In genomic region chr14:101942971-101943370, GRCm38 (mm10) we compare ENCODE assay signal across 9 mouse cellular contexts.
DNase-seq lines count a peak whose midpoint lies in the region; ATAC-seq lines count a peak whose summit lies in the region.
"Had no signal": no experiment of that assay in that cellular context is flagged by ENCODE, and none has a peak within 500 bp of the region (broad histone marks: within the 10 kb centered on the region; RNA-seq: fewer than 3 reads in every experiment).

No protein-coding gene starts in this region.

- peak; percentile 54 for ATAC-seq in CD4-positive, CD25-positive, alpha-beta regulatory T cell, adult 4 months
- ATAC-seq in granulocyte monocyte progenitor cell, adult 5-6 weeks (replicated peaks; ENCODE audit: poor library complexity, severe bottlenecking) = peak; percentile 68
- ATAC-seq in intestine, embryonic 16.5 days = peak; percentile 54
- ATAC-seq in lung, embryonic 16.5 days (ENCODE audit: low read depth) = peak; percentile 26

- H3K4me1 ChIP-seq in intestine, embryonic 16.5 days (ENCODE audit: control insufficient read depth, insufficient read depth, low read length) = no peaks in the 10 kb centered on the region
- H3K4me1 ChIP-seq in lung, embryonic 16.5 days (replicated peaks; ENCODE audit: control insufficient read depth, insufficient read depth, low read length) = no peaks in the 10 kb centered on the region

- 12% methylated on average over 4 of the region's 4 CpGs for WGBS in intestine, embryonic 16.5 days
- WGBS in lung, embryonic 16.5 days = 6% methylated on average over 4 of the region's 4 CpGs

- no peak overlapping the region for H3K27ac ChIP-seq in intestine, embryonic 16.5 days (ENCODE audit: low read length)
- H3K27ac ChIP-seq in lung, embryonic 16.5 days (ENCODE audit: low read length) = no peak overlapping the region
- H3K27ac ChIP-seq: macrophage had no signal

- no peaks in the 10 kb centered on the region for H3K27me3 ChIP-seq in intestine, embryonic 16.5 days (replicated peaks; ENCODE audit: control insufficient read depth, insufficient read depth, low read length)
- peaks cover 2% of the 10 kb centered on the region; the same call in 1 of the 2 replicates for H3K27me3 ChIP-seq in lung, embryonic 16.5 days (ENCODE audit: control insufficient read depth, insufficient read depth, low read depth, low read length)

- no peaks in the 10 kb centered on the region for H3K9me3 ChIP-seq in intestine, embryonic 16.5 days (ENCODE audit: control insufficient read depth, low read length)
- H3K9me3 ChIP-seq in lung, embryonic 16.5 days (ENCODE audit: control insufficient read depth, low read length) = no peaks in the 10 kb centered on the region

- H3K4me2 ChIP-seq in intestine, embryonic 16.5 days (ENCODE audit: low read depth, low read length) = peak overlapping the region; percentile 43
- no peak overlapping the region; the same call in 1 of the 2 replicates for H3K4me2 ChIP-seq in lung, embryonic 16.5 days (ENCODE audit: low read depth, low read length)

- H3K36me3 ChIP-seq in intestine, embryonic 16.5 days (ENCODE audit: control insufficient read depth, insufficient read depth, low read length) = no peaks in the 10 kb centered on the region
- no peaks in the 10 kb centered on the region for H3K36me3 ChIP-seq in lung, embryonic 16.5 days (ENCODE audit: control insufficient read depth, insufficient read depth, low read length)

- no peak overlapping the region for H3K4me3 ChIP-seq in intestine, embryonic 16.5 days (ENCODE audit: low read length)
- H3K4me3 ChIP-seq in lung, embryonic 16.5 days (ENCODE audit: low read length) = no peak overlapping the region

- peak; percentile 22 to 80 for DNase-seq in adrenal gland, adult (ENCODE audit: inconsistent age in 2 of 2, low spot score in 1 of 2)
- DNase-seq in adrenal gland, postnatal 25 days = no peak
- DNase-seq in cerebellum, postnatal 14 days = peak; percentile 60 to 61
- peak; percentile 83 for DNase-seq in retina, embryonic 14.5 days (ENCODE audit: low spot score)

- H3K9ac ChIP-seq in intestine, embryonic 16.5 days (ENCODE audit: low read depth, low read length) = 0 out of 2 replicates have a peak overlapping the region, but pooled peaks have one; percentile 28
- no peak overlapping the region for H3K9ac ChIP-seq in lung, embryonic 16.5 days (ENCODE audit: low read length)
